Mouse (Mus musculus): ENCODE results near the gene Trp63.
"Not testable (repeated sequence)": the region's sequence is repeated elsewhere in the genome, so short reads cannot be mapped to it uniquely, and the experiment has no call there.

Trp63 gene

GRCm38 (mm10) chr16:25683531-25684248, at the start of gene Trp63:
Trp63 (plus strand) TSS chr16:25683763.
- DNase-seq: no peak

- DNase-seq: not testable (repeated sequence)
Observed at GRCm38 (mm10) chr16:25644716-25645115, 38.8 kb upstream of the Trp63 start.

GRCm38 (mm10) chr16:25660510-25661235, 22.9 kb upstream of the Trp63 start:
- DNase-seq: no peak

GRCm38 (mm10) chr16:25663116-25663515, 20.4 kb upstream of the Trp63 start:
- DNase-seq: no peak

GRCm38 (mm10) chr16:25673861-25674440, 9.6 kb upstream of the Trp63 start:
- no peak for DNase-seq

- DNase-seq: no peak
Observed at GRCm38 (mm10) chr16:25680369-25680768, 3.2 kb upstream of the Trp63 start.

- no peak for DNase-seq
Observed at GRCm38 (mm10) chr16:25682533-25682932, 1.0 kb upstream of the Trp63 start.

- no peak for DNase-seq
Observed at GRCm38 (mm10) chr16:25684572-25684971, 1.0 kb downstream of the Trp63 start.

- DNase-seq: no peak
Observed at GRCm38 (mm10) chr16:25690612-25691011, 7.0 kb downstream of the Trp63 start.

- DNase-seq: no peak
Observed at GRCm38 (mm10) chr16:25701252-25701651, 17.7 kb downstream of the Trp63 start.

GRCm38 (mm10) chr16:25706260-25706659, 22.7 kb downstream of the Trp63 start:
- DNase-seq: no peak

GRCm38 (mm10) chr16:25715790-25716189, 32.2 kb downstream of the Trp63 start:
- DNase-seq: no peak

GRCm38 (mm10) chr16:25723131-25723530, 39.6 kb downstream of the Trp63 start:
- no peak for DNase-seq

- no peak for DNase-seq
Observed at GRCm38 (mm10) chr16:25727001-25727400, 43.4 kb downstream of the Trp63 start.

GRCm38 (mm10) chr16:25727957-25728506, 44.5 kb downstream of the Trp63 start:
- no peak for DNase-seq

- DNase-seq: no peak
Observed at GRCm38 (mm10) chr16:25736912-25737311, 53.3 kb downstream of the Trp63 start.

GRCm38 (mm10) chr16:25737623-25738050, 54.1 kb downstream of the Trp63 start:
- DNase-seq: no peak

GRCm38 (mm10) chr16:25746807-25747206, 63.2 kb downstream of the Trp63 start:
- no peak for DNase-seq

- DNase-seq: no peak
Observed at GRCm38 (mm10) chr16:25751866-25752265, 68.3 kb downstream of the Trp63 start.

- no peak for DNase-seq
Observed at GRCm38 (mm10) chr16:25758108-25758507, 74.5 kb downstream of the Trp63 start.

- no peak for DNase-seq
Observed at GRCm38 (mm10) chr16:25765549-25765948, 82.0 kb downstream of the Trp63 start.

- no peak for DNase-seq
Observed at GRCm38 (mm10) chr16:25774611-25775010, 91.0 kb downstream of the Trp63 start.

GRCm38 (mm10) chr16:25777501-25777900, 93.9 kb downstream of the Trp63 start:
- no peak for DNase-seq

- DNase-seq: no peak
Observed at GRCm38 (mm10) chr16:25779964-25780363, 96.4 kb downstream of the Trp63 start.
